Mouse (Mus musculus): ENCODE measurements around the gene Ptov1.
"Not testable (repeated sequence)": the region's sequence is repeated elsewhere in the genome, so short reads cannot be mapped to it uniquely, and the experiment has no call there.

The Ptov1 gene

GRCm38 (mm10) chr7:44888256-44889105 is 18.9 kb upstream of the Ptov1 start:
- peak; percentile 80 for DNase-seq (ENCODE audit: low read depth)

- DNase-seq (ENCODE audit: low read depth): no peak
Observed at GRCm38 (mm10) chr7:44886964-44887363, 17.4 kb upstream of the Ptov1 start.

GRCm38 (mm10) chr7:44884637-44885036 is 15.0 kb upstream of the Ptov1 start:
- DNase-seq (ENCODE audit: low read depth): no peak

- no peak for DNase-seq (ENCODE audit: low read depth)
Observed at GRCm38 (mm10) chr7:44883036-44883435, 13.4 kb upstream of the Ptov1 start.

- DNase-seq (ENCODE audit: low read depth): no peak
Observed at GRCm38 (mm10) chr7:44877833-44878232, 8.2 kb upstream of the Ptov1 start.

- not testable (repeated sequence) for DNase-seq (ENCODE audit: low read depth)
Observed at GRCm38 (mm10) chr7:44871774-44872173, 2.2 kb upstream of the Ptov1 start.

GRCm38 (mm10) chr7:44871181-44871580 is 1.6 kb upstream of the Ptov1 start:
- no peak for DNase-seq (ENCODE audit: low read depth)

- no peak for DNase-seq (ENCODE audit: low read depth)
Observed at GRCm38 (mm10) chr7:44870614-44871013, 1.0 kb upstream of the Ptov1 start.

- peak; percentile 84 for DNase-seq (ENCODE audit: low read depth)
Observed at GRCm38 (mm10) chr7:44868919-44869696, 480 bp downstream of the Ptov1 start.

GRCm38 (mm10) chr7:44868465-44868864 is 1.1 kb downstream of the Ptov1 start:
- no peak for DNase-seq (ENCODE audit: low read depth)

- no peak for DNase-seq (ENCODE audit: low read depth)
Observed at GRCm38 (mm10) chr7:44867802-44868201, 1.8 kb downstream of the Ptov1 start.

- DNase-seq (ENCODE audit: low read depth): no peak
Observed at GRCm38 (mm10) chr7:44867010-44867702, 2.4 kb downstream of the Ptov1 start.

GRCm38 (mm10) chr7:44866276-44867009 is 3.1 kb downstream of the Ptov1 start:
- DNase-seq (ENCODE audit: low read depth): peak; percentile 83

- DNase-seq (ENCODE audit: low read depth): no peak
Observed at GRCm38 (mm10) chr7:44864595-44865542, 4.7 kb downstream of the Ptov1 start.

- DNase-seq (ENCODE audit: low read depth): no peak
Observed at GRCm38 (mm10) chr7:44863982-44864494, 5.5 kb downstream of the Ptov1 start.

- no peak for DNase-seq (ENCODE audit: low read depth)
Observed at GRCm38 (mm10) chr7:44863210-44863609, 6.4 kb downstream of the Ptov1 start.

- DNase-seq (ENCODE audit: low read depth): no peak
Observed at GRCm38 (mm10) chr7:44862434-44862833, 7.2 kb downstream of the Ptov1 start.

GRCm38 (mm10) chr7:44861429-44861816 is 8.2 kb downstream of the Ptov1 start:
- DNase-seq (ENCODE audit: low read depth): no peak

GRCm38 (mm10) chr7:44860576-44861428 is 8.8 kb downstream of the Ptov1 start:
- DNase-seq (ENCODE audit: low read depth): peak; percentile 84

Data from NIH3T3 (cell line).